Mouse (Mus musculus) heart, embryonic 15.5 days (tissue): ENCODE measurements at regions not wholly inside any gene's neighbourhood (a gene's known extent, or its start where the extent isn't known, plus 50 kb on each side); places are given as distances from the start of the nearest gene placed in this dataset.

ENCODE experiments used
- ATAC-seq: fragments of 200-750 bp; cut with Nextera tagmentation; replicated peaks from 2 replicates; pipeline ENCODE4 v1.8.0; 2017; ENCODE audit warnings: low read depth, moderate TSS enrichment; ENCODE audit not compliant: insufficient number of reproducible peaks, insufficient read depth, low FRiP score
- H3K27ac ChIP-seq: fragments of 300-500 bp; sonication (generic); 2 replicates; pipeline ENCODE4 v1.5.1; 2015; ENCODE audit warnings: mild to moderate bottlenecking, inconsistent platforms
- H3K27me3 ChIP-seq: fragments of 300-500 bp; sonication (generic); 2 replicates; pipeline ENCODE4 v1.6.1; 2015; ENCODE audit warnings: inconsistent platforms
- H3K36me3 ChIP-seq: fragments of 300-500 bp; sonication (generic); 2 replicates; pipeline ENCODE4 v1.6.1; 2015; ENCODE audit warnings: mild to moderate bottlenecking, inconsistent platforms
- H3K4me1 ChIP-seq: fragments of 300-500 bp; sonication (generic); replicated peaks from 2 replicates; pipeline ENCODE4 v1.6.1; 2015; ENCODE audit warnings: inconsistent platforms
- H3K4me2 ChIP-seq: fragments of 300-500 bp; sonication (generic); 2 replicates; pipeline ENCODE4 v1.6.1; 2015; ENCODE audit warnings: inconsistent platforms, mild to moderate bottlenecking, moderate library complexity
- H3K4me3 ChIP-seq: fragments of 300-500 bp; sonication (generic); 2 replicates; pipeline ENCODE4 v1.5.1; 2015; ENCODE audit warnings: mild to moderate bottlenecking, inconsistent platforms
- H3K9ac ChIP-seq: fragments of 300-500 bp; sonication (generic); 2 replicates; pipeline ENCODE4 v1.6.1; 2015; ENCODE audit warnings: mild to moderate bottlenecking, inconsistent platforms
- H3K9me3 ChIP-seq: fragments of 300-500 bp; sonication (generic); replicated peaks from 2 replicates; pipeline ENCODE4 v1.6.1; 2016; ENCODE audit warnings: inconsistent platforms
- WGBS: fragments of 180-500 bp; shearing (Covaris S2); methylation state at CpG from one replicate; pipeline ENCODE4 v1.1.7; 2015; ENCODE audit warnings: mixed read lengths; 5-methylcytosine and 5-hydroxymethylcytosine counted together

DNA sequence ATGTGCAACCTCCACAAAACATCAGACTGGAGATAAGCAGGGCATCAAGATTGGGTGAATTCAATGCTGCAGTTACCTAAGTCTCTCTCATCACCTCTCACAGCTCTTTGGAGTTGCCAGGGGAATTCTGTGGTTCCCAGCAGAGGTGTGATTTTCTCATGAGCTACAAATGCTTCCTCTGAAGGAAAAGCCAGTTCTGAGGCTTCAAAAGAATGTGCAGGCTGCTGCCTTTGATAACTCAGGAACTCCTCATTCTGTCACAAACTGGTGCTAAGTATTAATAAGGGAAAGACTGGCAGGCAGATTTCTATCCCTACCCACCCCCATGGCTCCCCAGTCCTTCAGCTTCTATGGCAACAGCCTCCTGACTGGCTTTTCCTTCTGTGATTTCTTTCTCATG, 243.8 kb upstream of the Gria1 start:
- H3K4me2 ChIP-seq, result no peak overlapping the region
- H3K4me1 ChIP-seq, result no peaks in the 10 kb centered on the region
- ATAC-seq, result no peak

GRCm38 (mm10) chr11:56786351-56786750, 224.8 kb upstream of the Gria1 start:
- H3K9me3 ChIP-seq, result no peaks in the 10 kb centered on the region
- no peak overlapping the region for H3K9ac ChIP-seq
- H3K4me3 ChIP-seq, result no peak overlapping the region
- H3K27ac ChIP-seq, result no peak overlapping the region
- no peak for ATAC-seq
- H3K4me1 ChIP-seq, result no peaks in the 10 kb centered on the region
- H3K36me3 ChIP-seq, result no peaks in the 10 kb centered on the region
- WGBS, result 69% methylated on average over 4 of the region's 4 CpGs
- no peak overlapping the region for H3K4me2 ChIP-seq
- no peaks in the 10 kb centered on the region for H3K27me3 ChIP-seq

More for the DNA sequence above, 243.8 kb upstream of the Gria1 start:
- Histone ChIP-seq H3K27me3 (no peaks in the 10 kb centered on the region), H3K36me3 (no peaks in the 10 kb centered on the region), H3K9me3 (no peaks in the 10 kb centered on the region), H3K9ac (no peak overlapping the region), H3K4me3 (no peak overlapping the region), H3K27ac (no peak overlapping the region)

DNA sequence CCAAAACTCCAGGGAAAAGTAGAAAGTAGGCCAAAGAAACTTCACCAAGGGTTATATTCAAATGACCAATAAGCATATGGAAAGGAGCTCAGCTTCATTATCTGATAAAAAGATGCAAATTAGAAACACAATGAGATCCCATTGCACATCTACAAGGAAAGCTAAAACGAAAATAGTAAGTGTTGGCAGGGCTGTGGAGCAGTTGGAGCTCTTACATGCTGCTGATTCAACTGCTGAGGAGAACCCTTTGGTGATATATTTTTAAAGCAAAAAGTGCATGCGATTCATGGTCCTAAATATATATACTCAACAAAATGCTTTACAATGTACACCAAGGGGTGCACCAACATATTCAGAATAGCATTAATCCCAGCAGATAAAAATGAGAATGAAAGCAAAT, 218.5 kb upstream of the Gria1 start:
- H3K4me3 ChIP-seq, result no peak overlapping the region
- H3K27ac ChIP-seq, result no peak overlapping the region
- ATAC-seq, result no peak
- no peaks in the 10 kb centered on the region for H3K4me1 ChIP-seq
- no peaks in the 10 kb centered on the region for H3K9me3 ChIP-seq
- no peak overlapping the region for H3K4me2 ChIP-seq
- H3K27me3 ChIP-seq, result no peaks in the 10 kb centered on the region
- 59% methylated on average over 2 of the region's 2 CpGs for WGBS
- H3K9ac ChIP-seq, result no peak overlapping the region
- no peaks in the 10 kb centered on the region for H3K36me3 ChIP-seq

DNA sequence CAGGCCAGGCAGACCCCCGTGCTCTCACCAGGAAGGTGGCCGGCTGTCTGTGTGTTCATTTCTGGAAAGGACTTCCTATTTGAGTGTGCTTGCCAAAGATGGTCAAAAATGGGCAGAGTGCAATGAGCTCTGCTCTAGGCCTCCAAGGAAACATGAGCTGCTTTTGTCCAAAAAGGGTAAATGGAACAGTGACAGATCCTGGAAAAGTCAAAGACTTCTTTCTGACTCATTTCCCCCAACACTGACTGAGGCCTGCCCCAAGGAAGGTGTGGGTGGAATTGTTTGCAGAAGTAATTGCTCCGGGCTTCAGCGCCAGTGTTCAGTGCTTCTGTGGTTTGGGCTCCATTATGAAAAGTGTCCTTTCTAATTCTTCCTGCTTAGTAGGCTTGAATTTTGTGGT, 203.9 kb upstream of the Gria1 start:
- Histone ChIP-seq H3K4me1 (no peaks in the 10 kb centered on the region), H3K9me3 (no peaks in the 10 kb centered on the region), H3K9ac (no peak overlapping the region), H3K4me2 (no peak overlapping the region), H3K4me3 (no peak overlapping the region), H3K27me3 (no peaks in the 10 kb centered on the region), H3K27ac (no peak overlapping the region), H3K36me3 (no peaks in the 10 kb centered on the region)
- 74% methylated on average over 4 of the region's 4 CpGs for WGBS
- ATAC-seq, result no peak

DNA sequence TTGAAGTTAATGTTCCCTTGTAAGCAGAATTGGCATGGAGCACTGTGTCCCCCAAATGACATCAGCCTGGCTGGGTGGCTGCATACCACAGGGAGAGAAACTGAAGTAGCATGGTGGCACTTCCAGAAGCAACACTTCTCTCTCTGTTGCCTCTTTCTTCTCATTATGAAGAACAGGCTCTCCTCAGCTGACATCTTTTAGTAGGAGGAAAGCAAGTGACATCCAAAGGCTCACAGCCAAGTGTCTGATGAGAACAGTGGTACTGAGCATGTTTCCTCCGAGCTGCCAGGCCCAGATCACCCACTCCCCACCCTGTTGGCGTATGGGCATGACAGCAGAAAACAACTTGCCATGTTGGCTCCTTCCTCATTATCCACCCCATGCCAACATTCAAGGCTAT, 201.0 kb upstream of the Gria1 start:
- 79% methylated on average over 2 of the region's 2 CpGs for WGBS
- H3K27me3 ChIP-seq, result no peaks in the 10 kb centered on the region
- no peak for ATAC-seq
- H3K4me3 ChIP-seq, result no peak overlapping the region
- no peaks in the 10 kb centered on the region for H3K36me3 ChIP-seq
- no peaks in the 10 kb centered on the region for H3K4me1 ChIP-seq
- no peak overlapping the region for H3K9ac ChIP-seq
- no peak overlapping the region for H3K27ac ChIP-seq
- H3K9me3 ChIP-seq, result no peaks in the 10 kb centered on the region
- no peak overlapping the region for H3K4me2 ChIP-seq

GRCm38 (mm10) chr11:56812121-56812520, 199.1 kb upstream of the Gria1 start:
- Histone ChIP-seq H3K27ac (no peak overlapping the region), H3K9me3 (no peaks in the 10 kb centered on the region), H3K27me3 (no peaks in the 10 kb centered on the region), H3K4me3 (no peak overlapping the region), H3K36me3 (no peaks in the 10 kb centered on the region), H3K9ac (no peak overlapping the region), H3K4me1 (no peaks in the 10 kb centered on the region), H3K4me2 (no peak overlapping the region)
- ATAC-seq, result no peak
- WGBS, result 47% methylated on average over 4 of the region's 4 CpGs

DNA sequence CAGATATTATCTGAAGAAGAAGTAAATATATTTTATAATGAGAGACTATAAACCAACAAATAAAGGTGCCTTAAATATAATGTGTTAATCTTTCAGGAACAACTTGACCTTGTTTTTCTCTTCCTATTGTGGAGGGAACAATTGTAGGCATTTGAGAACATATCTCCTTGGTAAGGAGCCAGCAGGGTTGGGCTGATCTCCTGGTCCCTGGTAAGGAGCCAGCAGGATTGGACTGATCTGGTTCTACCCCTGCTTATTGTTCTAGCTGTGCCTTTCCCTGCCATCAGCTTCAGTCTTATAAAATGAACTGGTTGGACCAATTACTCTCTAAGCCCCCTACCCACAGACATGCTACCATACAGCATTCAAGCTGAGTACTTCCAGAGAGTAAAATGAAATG, 187.7 kb upstream of the Gria1 start:
- Histone ChIP-seq H3K27me3 (no peaks in the 10 kb centered on the region), H3K9me3 (no peaks in the 10 kb centered on the region), H3K4me1 (no peaks in the 10 kb centered on the region), H3K4me2 (no peak overlapping the region), H3K4me3 (no peak overlapping the region), H3K27ac (no peak overlapping the region), H3K9ac (no peak overlapping the region), H3K36me3 (no peaks in the 10 kb centered on the region)
- no peak for ATAC-seq

DNA sequence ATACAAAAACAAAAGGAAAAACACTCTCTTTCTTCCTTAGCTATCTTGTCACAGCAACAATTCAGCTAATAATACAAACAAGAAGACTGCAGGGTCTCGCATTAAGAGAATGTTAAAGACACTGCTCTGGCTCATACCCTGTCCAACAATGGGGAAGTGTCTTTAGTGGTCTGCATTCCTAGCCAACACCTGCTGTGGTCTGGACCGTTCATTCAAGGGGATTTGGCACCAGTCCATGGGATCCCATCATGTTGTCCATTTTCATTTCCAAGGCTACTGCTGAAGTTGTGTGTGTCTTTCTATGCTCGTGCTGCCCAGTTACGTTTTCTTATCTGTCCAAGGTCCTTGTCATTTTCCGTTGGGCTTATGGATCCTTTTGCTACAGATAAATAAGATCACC, 183.7 kb upstream of the Gria1 start:
- no peak overlapping the region for H3K4me3 ChIP-seq
- no peak overlapping the region for H3K4me2 ChIP-seq
- H3K27me3 ChIP-seq, result no peaks in the 10 kb centered on the region
- 61% methylated on average over 5 of the region's 5 CpGs for WGBS
- no peak overlapping the region for H3K27ac ChIP-seq
- ATAC-seq, result no peak
- no peaks in the 10 kb centered on the region for H3K36me3 ChIP-seq
- no peak overlapping the region for H3K9ac ChIP-seq
- no peaks in the 10 kb centered on the region for H3K4me1 ChIP-seq
- H3K9me3 ChIP-seq, result no peaks in the 10 kb centered on the region

DNA sequence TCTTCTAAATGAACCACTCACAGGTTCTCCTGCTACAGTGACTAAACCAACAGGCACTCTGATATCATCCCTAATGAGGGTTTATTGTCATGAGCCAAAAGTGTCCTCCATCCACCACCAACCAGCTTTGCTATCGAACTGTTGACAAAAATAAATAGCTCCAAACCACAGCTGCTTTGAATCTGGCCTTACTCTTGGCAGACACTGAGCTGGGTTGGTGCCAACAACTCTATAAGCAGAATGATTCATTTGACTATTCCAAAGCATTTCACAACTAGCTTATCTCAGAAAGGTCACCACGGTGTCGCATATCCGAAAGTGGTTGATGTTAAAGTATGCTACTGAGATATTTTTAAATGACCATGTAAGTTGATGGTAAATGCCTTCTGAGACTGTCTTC, 148.5 kb upstream of the Gria1 start:
- Histone ChIP-seq H3K9me3 (no peaks in the 10 kb centered on the region), H3K4me1 (peaks cover 10% of the 10 kb centered on the region), H3K9ac (no peak overlapping the region), H3K36me3 (no peaks in the 10 kb centered on the region), H3K27ac (peak overlapping the region; percentile 75), H3K27me3 (no peaks in the 10 kb centered on the region), H3K4me2 (peak overlapping the region; percentile 5; the same call in 1 of the 2 replicates), H3K4me3 (no peak overlapping the region)
- ATAC-seq, result peak; percentile 87
- 5% methylated on average over 4 of the region's 4 CpGs for WGBS

GRCm38 (mm10) chr11:56871640-56872039, 139.5 kb upstream of the Gria1 start:
- H3K4me3 ChIP-seq, result no peak overlapping the region
- no peaks in the 10 kb centered on the region for H3K9me3 ChIP-seq
- no peak for ATAC-seq
- H3K27ac ChIP-seq, result no peak overlapping the region
- H3K4me2 ChIP-seq, result no peak overlapping the region
- 9% methylated on average over 3 of the region's 3 CpGs for WGBS
- no peaks in the 10 kb centered on the region for H3K27me3 ChIP-seq
- H3K4me1 ChIP-seq, result 0 out of 2 replicates have a peak, but pooled peaks cover 7% of the 10 kb centered on the region
- H3K36me3 ChIP-seq, result no peaks in the 10 kb centered on the region
- H3K9ac ChIP-seq, result no peak overlapping the region

DNA sequence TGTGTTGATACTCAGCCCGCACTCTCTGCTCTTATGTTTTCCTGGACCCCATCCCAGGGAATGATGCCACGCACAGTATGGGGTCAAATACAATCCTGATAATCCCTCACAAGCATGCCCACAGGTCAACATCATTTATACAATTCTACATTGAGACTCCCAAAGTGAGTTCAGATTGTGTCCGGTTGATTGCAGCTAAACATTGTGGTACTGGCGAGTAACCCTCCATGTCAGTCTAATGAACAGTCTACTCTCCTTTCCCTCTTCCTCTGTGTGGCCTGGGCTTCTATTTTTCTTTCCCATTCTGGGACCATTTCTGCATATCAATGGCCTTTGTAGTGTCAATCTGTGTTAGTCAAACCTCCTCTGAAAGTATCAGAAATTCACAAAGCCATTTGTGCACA, 112.6 kb upstream of the Gria1 start:
- no peak overlapping the region for H3K4me2 ChIP-seq
- H3K27me3 ChIP-seq, result no peaks in the 10 kb centered on the region
- H3K27ac ChIP-seq, result no peak overlapping the region

GRCm38 (mm10) chr11:56901201-56901600, 110.0 kb upstream of the Gria1 start:
- Histone ChIP-seq H3K9me3 (no peaks in the 10 kb centered on the region), H3K4me2 (no peak overlapping the region), H3K27me3 (no peaks in the 10 kb centered on the region), H3K4me1 (no peaks in the 10 kb centered on the region), H3K9ac (no peak overlapping the region), H3K36me3 (no peaks in the 10 kb centered on the region), H3K27ac (no peak overlapping the region), H3K4me3 (no peak overlapping the region)
- no peak for ATAC-seq
- WGBS, result 78% methylated on average over 3 of the region's 3 CpGs

More for the DNA sequence above, 112.6 kb upstream of the Gria1 start:
- Histone ChIP-seq H3K9ac (no peak overlapping the region), H3K9me3 (no peaks in the 10 kb centered on the region), H3K36me3 (no peaks in the 10 kb centered on the region), H3K4me1 (no peaks in the 10 kb centered on the region), H3K4me3 (no peak overlapping the region)
- WGBS, result 85% methylated on average over 4 of the region's 4 CpGs
- ATAC-seq, result no peak
